Mouse (Mus musculus) kidney, postnatal 4 days (tissue): ENCODE data around the gene Cars.
"Not testable (repeated sequence)": the region's sequence is repeated elsewhere in the genome, so short reads cannot be mapped to it uniquely, and the experiment has no call there.

ENCODE experiments used
- DNase-seq, 2 experiments: peaks; one replicate each; pipeline ENCODE4 v3.0.0; 2021; ENCODE audit warnings: mixed read lengths in 2 of 2

Cars gene

DNA sequence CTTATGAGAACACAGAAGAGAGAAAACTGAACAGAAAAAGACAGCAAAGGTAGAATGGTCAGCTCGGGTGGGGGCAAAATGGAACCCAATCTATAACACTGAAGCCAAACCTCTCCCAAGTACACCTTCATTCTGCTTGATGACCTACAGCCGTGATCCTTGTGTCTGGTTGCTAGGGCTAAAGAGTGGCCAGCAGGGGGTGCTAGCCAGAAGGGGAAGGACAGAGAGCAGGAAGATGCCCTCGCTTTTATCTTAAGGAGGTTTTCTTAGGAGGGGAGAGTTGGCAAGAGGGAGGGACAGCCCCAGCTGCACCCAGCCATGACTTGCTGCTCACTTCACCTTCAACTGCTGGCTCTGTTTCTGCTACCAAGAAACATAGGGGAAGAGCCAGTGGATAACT lies 15.9 kb downstream of the Cars start:
- peak; percentile 87 for DNase-seq

DNA sequence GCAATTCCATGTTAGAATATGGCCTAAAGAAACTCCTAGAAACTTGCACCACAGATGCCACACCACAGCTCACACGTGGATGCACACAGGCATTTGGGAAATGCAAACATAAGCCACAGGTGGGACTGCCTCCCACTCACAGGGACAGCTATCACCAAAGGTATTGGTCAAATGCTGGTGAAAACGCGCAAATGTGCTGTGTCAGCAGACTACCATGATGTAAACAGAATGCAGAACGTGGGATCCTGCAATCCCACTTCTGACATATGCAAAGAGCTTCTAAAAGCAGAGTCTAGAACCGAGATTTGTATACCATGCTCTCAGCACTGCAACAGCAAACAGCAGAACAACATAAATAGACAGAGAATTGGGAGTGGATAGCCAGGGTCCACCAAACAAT lies 16.9 kb downstream of the Cars start:
- no peak for DNase-seq

- no peak for DNase-seq
Measured at GRCm38 (mm10) chr7:143575751-143576150, 24.1 kb downstream of the Cars start.

DNA sequence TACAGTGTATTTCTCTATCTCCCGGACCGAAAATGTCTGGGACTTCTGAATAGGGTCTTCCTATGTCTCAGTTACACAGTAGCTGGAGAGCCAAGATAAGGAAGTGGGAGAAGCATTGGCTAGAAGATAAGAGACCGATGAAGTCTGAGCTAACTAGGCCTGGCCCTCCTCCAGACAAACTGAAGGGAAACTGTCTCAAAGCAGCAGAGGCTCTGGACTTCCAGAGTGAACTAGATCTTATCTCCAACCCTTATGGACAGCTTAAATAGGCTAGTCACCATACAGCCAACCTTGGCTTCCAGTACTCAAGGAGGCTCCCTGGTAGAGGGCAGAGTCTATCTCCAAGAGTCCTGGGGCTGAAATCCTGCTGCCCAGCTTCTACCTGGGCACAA lies 34.2 kb downstream of the Cars start:
- DNase-seq = no peak

GRCm38 (mm10) chr7:143565015-143565647 lies 34.8 kb downstream of the Cars start:
- no peak for DNase-seq

- no peak for DNase-seq
Measured at GRCm38 (mm10) chr7:143563787-143564186, 36.1 kb downstream of the Cars start.

GRCm38 (mm10) chr7:143557616-143558015 lies 42.3 kb downstream of the Cars start:
- no peak for DNase-seq

DNA sequence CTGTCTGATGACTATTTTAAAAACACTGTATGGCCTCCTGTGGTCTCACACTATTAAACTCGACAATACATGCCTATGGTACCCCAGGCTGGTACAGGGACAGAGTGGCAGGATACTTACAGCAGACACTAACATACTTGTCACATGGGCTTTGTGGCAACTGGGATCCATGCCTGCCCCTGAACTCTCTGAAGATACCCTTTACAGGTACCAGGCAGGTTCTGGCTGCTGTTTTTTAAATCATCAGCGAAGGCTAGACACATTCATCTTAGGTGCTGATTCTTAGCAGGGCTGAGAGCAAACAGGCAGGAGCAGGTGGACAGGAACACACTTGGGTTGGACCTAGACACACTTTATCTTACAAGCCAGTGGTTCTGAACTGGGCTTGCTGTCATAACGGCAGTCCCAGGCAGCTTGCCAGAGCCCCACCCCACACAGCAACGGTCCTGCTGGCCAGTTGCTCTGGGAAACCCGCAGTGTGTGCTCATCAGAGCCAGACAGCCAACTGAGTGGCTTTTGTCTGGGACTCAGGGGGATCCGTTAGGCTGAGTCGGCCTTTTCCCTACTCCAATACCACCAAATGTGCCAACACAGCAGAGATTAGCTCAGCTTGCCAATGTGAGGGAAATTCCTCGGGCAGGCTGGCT lies 42.8 kb downstream of the Cars start:
- DNase-seq = peak; percentile 46 to 49

GRCm38 (mm10) chr7:143549588-143550220 lies 50.2 kb downstream of the Cars start:
- no peak for DNase-seq

DNA sequence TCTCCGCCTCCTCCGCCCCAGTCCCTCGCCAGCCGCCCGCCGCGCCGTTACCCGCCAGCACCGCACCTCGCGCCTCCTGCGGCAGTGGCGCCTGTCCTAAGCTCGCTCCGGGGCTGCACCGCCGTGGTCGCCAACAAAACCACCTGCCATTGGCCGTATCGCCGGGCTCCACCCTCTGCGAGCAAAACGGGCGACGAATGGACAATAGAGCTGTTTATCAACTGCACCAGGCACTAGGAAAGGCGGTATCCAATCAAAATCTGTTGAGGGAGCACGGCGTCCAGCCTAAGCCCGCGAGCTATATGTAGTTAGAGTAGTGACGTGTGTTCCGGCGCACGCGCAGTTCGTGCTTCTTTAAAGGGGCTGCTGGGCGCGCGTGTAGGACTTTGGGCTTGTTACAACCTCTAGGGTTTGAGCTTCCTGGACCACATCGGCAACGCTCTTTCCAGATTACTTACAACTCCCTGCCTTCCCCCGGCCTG lies 50.9 kb downstream of the Cars start, which contains the start of gene Nap1l4:
Nap1l4 (minus strand) TSS at position 131 of the 482 bp plus-strand sequence.
- peak; percentile 95 to 98 for DNase-seq

DNA sequence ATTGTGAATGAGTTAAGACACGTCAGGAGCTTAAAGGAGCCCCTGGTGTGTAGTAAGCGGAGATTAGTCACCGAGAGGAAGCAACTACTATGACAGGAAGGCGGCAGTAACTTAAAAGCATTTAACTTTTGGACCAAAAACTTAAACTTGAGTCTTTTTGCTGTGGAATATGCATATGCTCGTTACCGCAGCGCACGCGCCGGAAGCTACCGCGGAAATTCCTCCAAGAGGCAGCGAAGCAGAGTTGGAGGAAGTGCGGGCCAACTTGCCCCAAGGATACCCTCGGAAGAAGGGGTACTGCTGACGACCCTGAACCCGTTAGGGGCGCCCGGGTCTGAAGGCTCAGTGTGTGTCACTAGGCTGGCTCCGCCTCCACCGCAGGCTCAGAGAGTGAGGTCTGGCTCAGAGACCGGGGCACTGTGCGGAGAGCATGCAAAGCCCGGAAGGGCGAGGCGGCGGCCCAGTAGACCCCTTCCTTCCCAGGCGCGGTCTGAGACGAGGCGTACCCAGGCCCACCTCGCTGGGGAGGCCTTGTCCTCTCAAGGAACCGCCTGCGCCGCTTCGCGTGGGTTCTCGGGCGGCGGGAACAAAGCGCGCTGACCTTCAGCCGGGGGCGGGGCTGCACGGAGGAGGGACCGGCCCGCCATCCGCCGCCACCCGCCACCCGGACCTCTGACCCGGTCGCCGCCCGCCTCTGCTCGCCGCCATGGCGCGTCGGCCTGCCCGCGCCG lies 51.5 kb downstream of the Cars start:
- no peak for DNase-seq

DNA sequence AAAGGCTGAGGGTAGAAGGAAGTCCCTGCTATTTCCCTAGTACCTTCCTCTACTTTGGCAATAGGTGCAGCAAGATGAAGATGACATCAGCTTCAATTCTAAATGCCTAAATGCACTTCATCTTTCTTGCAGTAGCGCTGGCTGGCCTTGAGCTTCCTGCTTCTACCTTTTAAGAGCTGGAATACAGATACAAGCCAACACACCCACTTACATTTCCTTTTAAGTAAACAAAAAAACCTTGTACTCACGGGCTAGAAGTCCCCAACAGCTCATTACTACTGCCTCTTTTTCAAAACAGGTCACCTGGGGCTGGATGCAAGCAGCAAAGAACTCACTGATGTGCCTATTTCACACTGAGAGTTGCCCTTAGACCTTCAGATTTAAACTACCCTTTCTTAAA lies 53.3 kb downstream of the Cars start:
- no peak for DNase-seq

DNA sequence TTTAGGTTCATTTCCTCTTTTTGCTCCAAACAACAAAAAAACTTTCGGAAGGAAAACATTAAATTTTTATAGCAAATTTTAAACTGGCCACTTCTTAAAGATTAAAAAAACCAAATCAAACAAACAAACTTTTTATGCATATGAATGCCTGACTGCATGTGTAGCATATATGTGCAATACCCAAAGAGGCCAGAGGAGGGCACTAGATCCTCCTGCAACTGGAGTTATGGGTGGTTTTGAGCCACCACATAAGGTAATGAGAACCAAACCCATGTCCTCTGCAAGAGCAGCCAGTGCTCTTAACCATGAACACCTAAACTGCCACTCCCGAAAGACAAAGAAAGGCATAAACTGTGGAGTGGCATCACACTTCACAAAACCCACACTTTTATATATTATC lies 55.5 kb downstream of the Cars start:
- DNase-seq = peak; percentile 46 to 55

DNA sequence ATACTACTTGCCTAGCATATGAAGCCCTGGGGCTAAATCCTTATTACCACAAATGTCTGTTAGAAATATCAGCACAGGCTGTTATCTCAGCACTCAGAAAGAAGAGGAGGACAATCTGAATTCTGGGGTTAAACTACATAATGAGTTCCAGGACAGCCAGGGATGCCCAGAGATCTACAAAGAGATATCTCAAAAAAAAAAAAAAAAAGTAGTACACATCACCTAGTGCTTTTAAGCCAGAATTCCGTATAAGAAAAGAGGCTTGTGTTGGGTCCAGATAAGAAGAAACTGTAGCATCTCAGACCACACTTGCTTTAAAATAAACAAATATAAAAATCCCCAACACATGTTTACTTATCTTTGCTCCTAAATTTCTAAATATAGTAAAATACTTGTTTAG lies 61.2 kb downstream of the Cars start:
- DNase-seq = no peak

- not testable (repeated sequence) for DNase-seq
Measured at GRCm38 (mm10) chr7:143538229-143538628, 61.7 kb downstream of the Cars start.

DNA sequence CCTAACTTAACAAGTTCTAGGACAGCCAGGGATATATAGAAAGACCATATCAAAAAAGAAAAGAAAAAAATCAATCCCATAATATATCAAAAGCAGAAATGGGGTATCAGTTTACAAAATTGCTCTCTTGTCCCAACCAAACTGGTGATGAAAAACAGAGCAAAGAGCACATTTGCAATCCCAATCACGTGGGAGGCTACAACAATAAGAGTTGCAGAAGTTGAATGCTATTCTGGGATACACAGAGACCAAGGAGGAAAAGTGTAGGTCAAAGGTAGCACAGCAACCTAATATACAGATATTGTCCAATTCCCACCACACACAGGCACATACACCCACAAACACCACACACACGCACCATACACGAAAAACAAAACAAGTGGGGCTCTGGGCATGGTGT lies 63.6 kb downstream of the Cars start:
- DNase-seq = no peak

DNA sequence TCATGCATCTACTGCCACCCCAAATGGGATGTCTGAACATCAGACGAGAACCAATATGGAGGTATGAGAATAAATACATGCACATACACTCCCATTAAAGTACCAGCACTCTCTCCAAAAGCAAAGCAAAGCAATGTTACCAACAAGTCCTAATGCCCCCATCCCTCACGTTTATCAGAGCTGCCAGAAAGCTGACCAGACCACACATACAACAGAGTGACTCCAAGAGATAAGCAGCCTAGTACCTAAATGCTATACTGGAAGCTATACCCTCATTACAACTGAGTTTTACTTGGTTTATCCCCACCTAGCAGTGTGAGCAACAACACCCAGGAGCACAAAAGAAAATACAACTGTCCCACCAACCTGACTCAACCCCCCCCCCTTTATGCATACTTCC lies 66.6 kb downstream of the Cars start:
- no peak for DNase-seq

DNA sequence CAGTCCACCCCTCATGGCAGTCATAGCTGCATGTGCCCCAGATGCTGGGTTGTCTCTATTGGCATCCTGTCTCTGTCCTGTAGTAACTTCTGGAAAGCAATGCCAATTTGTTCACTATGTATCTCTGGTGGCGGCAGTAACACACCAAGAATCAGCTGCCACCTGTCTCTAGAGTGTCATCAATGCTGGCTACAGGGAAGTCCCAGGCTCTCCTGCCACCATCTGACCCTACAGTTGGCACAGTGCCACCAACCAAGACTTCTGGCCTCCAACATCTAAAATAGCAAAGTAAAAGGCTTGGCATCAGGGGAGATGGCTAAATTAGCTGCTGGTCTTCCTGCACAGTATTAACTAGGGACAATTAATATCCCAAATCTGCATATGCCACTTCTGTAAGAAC lies 67.5 kb downstream of the Cars start:
- no peak for DNase-seq

DNA sequence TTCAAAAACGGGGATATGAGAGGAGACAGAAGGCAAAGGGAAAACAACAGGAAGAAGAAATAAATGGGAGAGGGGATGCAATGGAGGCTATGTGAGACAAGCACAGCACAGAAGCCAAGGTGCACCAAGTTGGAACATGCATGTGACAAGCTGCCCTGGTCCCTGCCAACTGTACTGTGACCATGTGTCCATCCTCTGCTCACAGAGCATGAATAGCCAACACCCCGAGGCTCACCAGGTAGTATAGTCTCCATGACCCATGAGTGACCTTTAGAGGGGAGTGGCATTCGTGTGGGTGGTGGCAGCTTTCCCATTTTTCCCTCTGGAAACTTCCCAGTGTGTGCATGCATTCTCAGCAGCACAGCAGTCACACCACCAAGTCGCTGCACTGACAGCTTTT lies 80.6 kb downstream of the Cars start:
- no peak for DNase-seq

DNA sequence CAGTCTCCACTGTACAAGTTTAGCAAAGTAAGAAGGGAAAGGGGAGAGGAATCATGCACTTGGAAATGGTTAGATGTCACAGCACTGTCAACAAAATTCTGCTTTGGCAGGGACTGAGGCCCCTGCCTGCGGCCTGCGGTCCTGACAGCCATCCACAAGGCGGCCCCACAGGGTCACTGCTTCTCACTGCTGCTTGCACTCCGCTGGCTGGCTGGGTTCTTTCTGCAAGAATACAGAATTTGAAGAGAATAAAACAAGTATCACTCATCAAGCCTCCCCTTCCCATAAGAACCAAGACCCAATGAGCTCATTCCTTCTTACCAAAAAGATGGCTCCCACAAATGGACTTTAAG lies 85.5 kb downstream of the Cars start:
- DNase-seq = no peak

DNA sequence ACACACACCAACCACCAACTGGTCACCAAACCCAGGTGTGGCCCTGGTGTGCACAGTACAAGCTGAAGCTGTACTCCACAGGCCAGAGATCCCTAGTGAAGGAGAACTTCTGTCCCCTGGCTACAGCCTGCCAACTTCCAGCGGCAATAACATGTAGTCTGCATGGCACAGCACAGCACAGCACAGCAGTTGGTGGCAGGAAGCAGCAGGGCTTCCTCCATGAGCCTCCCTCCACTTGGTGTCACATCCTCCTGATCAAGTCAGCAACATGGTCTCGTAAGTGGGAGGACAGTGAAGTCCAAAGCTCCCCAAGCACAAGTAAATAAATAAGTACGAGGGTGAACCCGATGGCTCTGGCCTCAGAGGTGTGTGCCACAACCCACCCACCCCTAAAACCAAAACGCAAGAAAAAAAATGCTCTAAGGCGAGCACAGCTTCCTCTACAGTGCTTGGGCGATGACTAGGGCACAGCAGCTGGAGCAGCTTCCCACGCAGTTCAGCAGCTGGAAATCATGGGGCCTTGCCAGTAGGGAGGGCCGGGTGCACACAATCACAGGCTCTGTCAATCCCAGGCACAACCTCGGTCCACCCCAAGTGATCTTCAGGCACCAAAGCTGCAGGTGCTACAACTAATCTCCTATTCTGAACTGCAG lies 86.0 kb downstream of the Cars start:
- DNase-seq = no peak

DNA sequence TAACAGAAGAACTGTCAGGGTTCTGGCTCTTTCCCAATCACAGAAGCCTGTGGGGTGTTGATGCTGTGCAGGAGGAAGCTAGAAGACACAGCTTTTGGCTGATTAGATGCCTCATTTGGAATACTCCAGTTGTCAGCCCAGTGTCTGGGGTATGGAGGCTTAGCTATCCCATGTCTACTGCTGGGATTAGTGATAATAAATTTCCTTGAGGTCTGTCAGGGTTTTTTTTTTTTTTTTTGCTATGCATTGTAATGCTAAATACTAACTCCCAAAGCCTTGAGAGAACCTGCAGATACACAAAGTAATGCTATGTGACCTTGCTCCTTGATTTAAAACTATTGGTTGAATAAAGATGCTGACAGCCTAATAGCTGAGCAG lies 88.6 kb downstream of the Cars start:
- DNase-seq = no peak
